Mouse (Mus musculus) G1E (cell line): ENCODE measurements around the gene Clpb.

Experiments
- CTCF ChIP-seq: IDR thresholded peaks from 2 replicates; pipeline ENCODE4 v1.5.1; 2012; ENCODE audit warnings: low read depth, low read length, inconsistent platforms, mixed read lengths
- GATA1 ChIP-seq: IDR thresholded peaks from 2 replicates; pipeline ENCODE4 v1.6.1; 2012; ENCODE audit warnings: borderline replicate concordance, low read length, inconsistent platforms, mixed read lengths
- TAL1 ChIP-seq: conservative IDR thresholded peaks from 2 replicates; pipeline ENCODE4 v1.6.1; 2012; ENCODE audit warnings: low read depth, low read length, inconsistent platforms, mixed read lengths

GRCm38 (mm10) chr7:101628481-101628880 is 35.0 kb upstream of the Clpb start:
- no peak for TF ChIP-seq CTCF
- no peak for TF ChIP-seq GATA1
- TF ChIP-seq TAL1: no peak
